Mouse (Mus musculus) midbrain, embryonic 10.5 days (tissue): ENCODE measurements around the gene Tgfa. TPM values are rescaled to one million over a fixed set of nuclear protein-coding genes. Genes with fewer than 3 reads are reported as not detected.
A peak's percentile ranks its signal among the peaks of the same experiment; 100 is the strongest.

Experiments
- DNase-seq: peaks from one replicate; pipeline ENCODE4 v3.0.0-alpha.2; 2017; ENCODE audit warnings: low spot score
- H3K27ac ChIP-seq: fragments of 300-500 bp; sonication (generic); replicated peaks from 2 replicates; pipeline ENCODE4 v1.5.1; 2016; ENCODE audit warnings: mild to moderate bottlenecking
- H3K27me3 ChIP-seq: fragments of 300-500 bp; sonication (generic); 2 replicates; pipeline ENCODE4 v1.6.1; 2016; ENCODE audit warnings: low read depth, mild to moderate bottlenecking; ENCODE audit not compliant: poor library complexity, severe bottlenecking
- H3K36me3 ChIP-seq: fragments of 300-500 bp; sonication (generic); 2 replicates; pipeline ENCODE4 v1.6.1; 2016; ENCODE audit warnings: mild to moderate bottlenecking, moderate library complexity
- H3K4me1 ChIP-seq: fragments of 300-500 bp; sonication (generic); 2 replicates; pipeline ENCODE4 v1.6.1; 2016
- H3K4me3 ChIP-seq: fragments of 300-500 bp; sonication (generic); 2 replicates; pipeline ENCODE4 v1.5.1; 2016; ENCODE audit warnings: mild to moderate bottlenecking, moderate library complexity
- H3K9me3 ChIP-seq: fragments of 300-500 bp; sonication (generic); replicated peaks from 2 replicates; pipeline ENCODE4 v1.6.1; 2016; ENCODE audit warnings: mild to moderate bottlenecking
- WGBS: fragments of 180-500 bp; shearing (Covaris S2); methylation state at CpG from one replicate; pipeline ENCODE4 v1.1.7; 2016; 5-methylcytosine and 5-hydroxymethylcytosine counted together
- polyA plus RNA-seq: library from polyadenylated mRNA; unstranded; fragments of >200 nt; fragmentation: Nextera tagmentation; extraction: Ambion mirVana; gene quantifications from 2 replicates; pipeline ENCODE4 v1.2.1, GENCODE M21; 2016

The Tgfa gene
- polyA plus RNA-seq, 1 experiment from 2014 or later: 1.3 TPM

DNA sequence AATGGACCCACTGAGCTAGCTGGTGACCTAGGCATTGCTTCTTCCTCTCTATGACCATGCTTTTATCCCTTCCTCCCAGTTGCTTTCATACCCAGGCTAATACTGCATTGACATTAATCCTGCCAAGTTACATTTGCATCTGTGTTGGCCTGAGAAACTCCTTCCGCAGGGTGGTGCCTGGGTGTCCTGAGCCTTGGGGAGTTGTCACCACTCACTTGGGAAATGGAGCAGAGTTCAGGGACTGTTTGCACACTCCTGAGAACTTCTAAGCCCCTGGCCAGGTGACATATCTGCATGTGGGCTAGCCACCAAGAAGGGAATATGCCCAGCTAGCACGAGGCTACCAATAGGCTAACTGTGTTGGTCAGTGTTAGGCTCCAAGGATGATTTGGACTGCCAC lies 23.0 kb downstream of the Tgfa start:
- Histone ChIP-seq H3K27ac (no peak overlapping the region), H3K4me1 (no peaks in the 10 kb centered on the region), H3K36me3 (no peaks in the 10 kb centered on the region), H3K9me3 (no peaks in the 10 kb centered on the region), H3K4me3 (no peak overlapping the region), H3K27me3 (no peaks in the 10 kb centered on the region)
- no peak for DNase-seq
- WGBS: 90% methylated on average over 2 of the region's 2 CpGs

- H3K27ac ChIP-seq: no peak overlapping the region
- H3K36me3 ChIP-seq: no peaks in the 10 kb centered on the region
- no peak for DNase-seq
- no peak overlapping the region for H3K4me3 ChIP-seq
- H3K27me3 ChIP-seq: no peaks in the 10 kb centered on the region
- H3K4me1 ChIP-seq: no peaks in the 10 kb centered on the region
- H3K9me3 ChIP-seq: no peaks in the 10 kb centered on the region
- WGBS: 85% methylated on average over 4 of the region's 4 CpGs
Observed at GRCm38 (mm10) chr6:86218739-86219138, 23.7 kb downstream of the Tgfa start.

GRCm38 (mm10) chr6:86219494-86219893 lies 24.5 kb downstream of the Tgfa start:
- H3K4me3 ChIP-seq: no peak overlapping the region
- no peaks in the 10 kb centered on the region for H3K36me3 ChIP-seq
- no peaks in the 10 kb centered on the region for H3K9me3 ChIP-seq
- 0 out of 2 replicates have a peak overlapping the region, but pooled peaks have one; percentile 28 for H3K27ac ChIP-seq
- no peaks in the 10 kb centered on the region for H3K4me1 ChIP-seq
- WGBS: 76% methylated on average over 5 of the region's 5 CpGs
- H3K27me3 ChIP-seq: no peaks in the 10 kb centered on the region
- no peak for DNase-seq

GRCm38 (mm10) chr6:86220171-86220570 lies 25.1 kb downstream of the Tgfa start:
- no peak for DNase-seq
- H3K9me3 ChIP-seq: no peaks in the 10 kb centered on the region
- H3K27me3 ChIP-seq: no peaks in the 10 kb centered on the region
- H3K4me1 ChIP-seq: no peaks in the 10 kb centered on the region
- no peak overlapping the region for H3K27ac ChIP-seq
- 82% methylated on average over 4 of the region's 4 CpGs for WGBS
- no peak overlapping the region for H3K4me3 ChIP-seq
- H3K36me3 ChIP-seq: no peaks in the 10 kb centered on the region

GRCm38 (mm10) chr6:86222381-86222780 lies 27.4 kb downstream of the Tgfa start:
- WGBS: 38% methylated on average over 7 of the region's 7 CpGs

GRCm38 (mm10) chr6:86225604-86226003 lies 30.6 kb downstream of the Tgfa start:
- H3K27me3 ChIP-seq: no peaks in the 10 kb centered on the region
- no peak overlapping the region for H3K27ac ChIP-seq
- no peak overlapping the region for H3K4me3 ChIP-seq
- no peaks in the 10 kb centered on the region for H3K4me1 ChIP-seq
- no peaks in the 10 kb centered on the region for H3K36me3 ChIP-seq
- DNase-seq: no peak
- H3K9me3 ChIP-seq: no peaks in the 10 kb centered on the region

More at GRCm38 (mm10) chr6:86222381-86222780, 27.4 kb downstream of the Tgfa start:
- no peak overlapping the region for H3K4me3 ChIP-seq
- H3K9me3 ChIP-seq: no peaks in the 10 kb centered on the region
- no peaks in the 10 kb centered on the region for H3K27me3 ChIP-seq
- no peak for DNase-seq
- no peaks in the 10 kb centered on the region for H3K36me3 ChIP-seq
- H3K4me1 ChIP-seq: no peaks in the 10 kb centered on the region
- H3K27ac ChIP-seq: 0 out of 2 replicates have a peak overlapping the region, but pooled peaks have one; percentile 23

GRCm38 (mm10) chr6:86232367-86232766 lies 37.3 kb downstream of the Tgfa start:
- 91% methylated on average over 5 of the region's 5 CpGs for WGBS
- Histone ChIP-seq H3K4me1 (peaks cover 8% of the 10 kb centered on the region; the same call in 1 of the 2 replicates), H3K9me3 (no peaks in the 10 kb centered on the region), H3K36me3 (no peaks in the 10 kb centered on the region), H3K4me3 (no peak overlapping the region), H3K27ac (no peak overlapping the region), H3K27me3 (no peaks in the 10 kb centered on the region)
- no peak for DNase-seq

DNA sequence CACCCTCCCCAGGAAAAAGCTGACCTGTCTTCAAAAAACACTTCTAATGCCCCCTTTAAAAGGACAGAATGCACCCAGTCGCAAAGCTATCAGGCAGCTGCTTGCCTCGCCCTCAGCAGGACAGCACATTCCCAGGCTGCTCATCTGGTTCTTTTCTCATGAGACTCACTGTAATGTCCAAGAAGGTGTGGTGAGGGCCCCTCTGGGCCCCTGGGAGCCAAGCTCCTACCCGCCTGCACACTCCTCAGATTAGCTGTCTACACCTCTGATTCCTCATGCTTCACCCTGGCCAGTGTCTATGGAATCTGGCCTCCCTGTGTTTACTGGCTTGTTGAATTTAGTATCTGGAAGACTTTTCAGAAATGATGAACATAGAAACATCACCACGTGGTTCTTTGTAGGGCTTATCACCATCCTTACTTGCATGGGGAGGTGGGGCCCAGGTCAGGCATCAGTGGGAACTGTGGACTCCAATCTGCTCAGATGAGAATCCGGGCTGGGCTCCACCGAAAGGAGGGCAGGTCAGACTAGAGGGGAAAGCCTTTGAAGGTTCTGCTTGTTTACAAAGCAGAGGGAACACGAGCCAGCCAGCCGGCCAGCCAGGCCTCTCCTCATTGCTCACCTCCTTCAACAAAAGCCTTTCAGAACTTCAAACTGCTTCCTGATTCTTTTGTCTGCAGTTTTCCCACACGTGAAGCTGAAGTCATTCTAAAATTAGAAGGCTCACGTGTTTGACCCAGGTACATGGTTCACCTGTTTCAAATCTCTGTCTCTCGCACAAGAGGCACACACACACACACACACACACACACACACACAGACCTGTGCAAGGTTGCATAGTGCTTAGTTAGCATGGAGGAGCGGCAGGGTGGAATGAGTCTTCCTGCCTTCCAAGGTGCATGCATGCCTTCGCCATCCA lies 38.7 kb downstream of the Tgfa start:
- H3K4me3 ChIP-seq: no peak overlapping the region
- no peaks in the 10 kb centered on the region for H3K36me3 ChIP-seq
- no peaks in the 10 kb centered on the region for H3K9me3 ChIP-seq
- H3K27ac ChIP-seq: no peak overlapping the region
- peaks cover 8% of the 10 kb centered on the region; the same call in 1 of the 2 replicates for H3K4me1 ChIP-seq
- no peaks in the 10 kb centered on the region for H3K27me3 ChIP-seq
- 47% methylated on average over 13 of the region's 13 CpGs for WGBS
- DNase-seq: no peak

DNA sequence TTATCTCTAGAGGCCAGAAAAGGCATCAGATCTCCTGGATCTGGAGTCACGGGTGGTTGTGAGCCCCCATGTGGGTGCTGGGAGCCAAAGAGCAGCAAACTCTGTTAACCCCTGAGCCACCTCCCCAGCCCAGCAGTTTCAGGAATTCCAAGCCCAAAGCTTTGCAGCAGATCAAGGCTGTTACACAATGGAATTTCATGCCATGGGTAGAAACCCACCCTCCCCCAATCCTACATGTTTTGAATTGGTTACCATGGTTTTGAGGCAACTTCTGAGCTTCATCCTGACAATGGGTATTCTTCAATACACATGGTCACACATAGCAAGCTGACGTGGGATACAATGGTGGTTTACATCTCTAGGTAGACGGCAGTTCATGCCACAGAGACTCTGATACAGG lies 49.8 kb downstream of the Tgfa start:
- WGBS: 25% methylated on average over 3 of the region's 3 CpGs
- peak; percentile 50 for DNase-seq

GRCm38 (mm10) chr6:86245965-86246364 lies 50.9 kb downstream of the Tgfa start:
- Histone ChIP-seq H3K36me3 (no peaks in the 10 kb centered on the region), H3K9me3 (no peaks in the 10 kb centered on the region), H3K27me3 (no peaks in the 10 kb centered on the region), H3K4me1 (peaks cover 33% of the 10 kb centered on the region), H3K27ac (0 out of 2 replicates have a peak overlapping the region, but pooled peaks have one; percentile 2), H3K4me3 (no peak overlapping the region)
- DNase-seq: no peak
- 54% methylated on average over 4 of the region's 4 CpGs for WGBS

More for the DNA sequence above, 49.8 kb downstream of the Tgfa start:
- no peaks in the 10 kb centered on the region for H3K9me3 ChIP-seq
- H3K36me3 ChIP-seq: no peaks in the 10 kb centered on the region
- no peaks in the 10 kb centered on the region for H3K27me3 ChIP-seq
- peaks cover 29% of the 10 kb centered on the region for H3K4me1 ChIP-seq
- H3K4me3 ChIP-seq: no peak overlapping the region
- H3K27ac ChIP-seq: peak overlapping the region; percentile 61; the same call in 1 of the 2 replicates

GRCm38 (mm10) chr6:86248562-86248961 lies 53.5 kb downstream of the Tgfa start:
- no peaks in the 10 kb centered on the region for H3K9me3 ChIP-seq
- 93% methylated on average over 1 of the region's 1 CpGs for WGBS
- DNase-seq: no peak
- peaks cover 33% of the 10 kb centered on the region for H3K4me1 ChIP-seq
- H3K27me3 ChIP-seq: no peaks in the 10 kb centered on the region
- H3K4me3 ChIP-seq: no peak overlapping the region
- no peaks in the 10 kb centered on the region for H3K36me3 ChIP-seq
- H3K27ac ChIP-seq: no peak overlapping the region

GRCm38 (mm10) chr6:86249042-86249441 lies 54.0 kb downstream of the Tgfa start:
- 73% methylated on average over 16 of the region's 16 CpGs for WGBS
- Histone ChIP-seq H3K27me3 (no peaks in the 10 kb centered on the region), H3K4me3 (no peak overlapping the region), H3K4me1 (peaks cover 29% of the 10 kb centered on the region), H3K9me3 (no peaks in the 10 kb centered on the region), H3K27ac (peak overlapping the region; percentile 50), H3K36me3 (no peaks in the 10 kb centered on the region)
- no peak for DNase-seq

DNA sequence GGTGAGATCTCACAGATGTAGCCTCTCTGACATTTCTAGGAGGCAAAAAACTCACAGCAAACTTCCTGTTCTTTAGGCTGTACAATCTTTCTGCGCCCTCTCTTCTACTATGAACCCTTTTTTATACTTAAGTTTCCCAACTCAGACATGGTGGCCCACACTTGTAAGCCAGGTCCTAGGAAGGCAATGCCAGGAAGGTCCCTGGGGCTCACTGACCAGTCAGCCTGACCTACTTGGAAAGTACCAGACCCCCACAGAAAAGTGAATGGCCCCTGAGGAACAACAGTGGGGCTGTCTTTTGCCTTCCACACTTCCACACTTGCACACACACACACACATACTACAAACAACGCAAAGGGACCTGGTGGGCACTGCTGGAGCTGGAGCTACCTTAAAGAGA lies 55.2 kb downstream of the Tgfa start:
- Histone ChIP-seq H3K4me3 (no peak overlapping the region), H3K27me3 (no peaks in the 10 kb centered on the region), H3K4me1 (peaks cover 19% of the 10 kb centered on the region), H3K27ac (peak overlapping the region; percentile 28; the same call in 1 of the 2 replicates), H3K36me3 (no peaks in the 10 kb centered on the region), H3K9me3 (no peaks in the 10 kb centered on the region)
- no peak for DNase-seq
- WGBS: 92% methylated on average over 2 of the region's 2 CpGs
